Mouse (Mus musculus) MEL (cell line): ENCODE results near the gene Paxx.

ENCODE experiments used
- CHD2 ChIP-seq: IDR thresholded peaks from 2 replicates; pipeline ENCODE4 v1.6.1; 2011; ENCODE audit warnings: low read length, improper control_type of control experiment
- EP300 ChIP-seq, 2 experiments: IDR thresholded peaks; 2 replicates each; pipeline ENCODE4 v1.6.1; 2011; ENCODE audit warnings: improper control_type of control experiment in 2 of 2, low read length in 2 of 2, low read depth in 1 of 2, mild to moderate bottlenecking in 1 of 2
- POLR2A ChIP-seq, 2 experiments: IDR thresholded peaks; 2 replicates each; pipeline ENCODE4 v1.6.1; 2011 to 2012; ENCODE audit warnings: low read length in 2 of 2, mild to moderate bottlenecking in 2 of 2, control low read depth in 1 of 2, improper control_type of control experiment in 1 of 2, low read depth in 1 of 2, moderate library complexity in 1 of 2; ENCODE audit not compliant: control insufficient read depth in 1 of 2, insufficient read depth in 1 of 2, poor library complexity in 1 of 2
- POLR2AphosphoS2 ChIP-seq: IDR thresholded peaks from 2 replicates; pipeline ENCODE4 v1.6.1; 2011; ENCODE audit warnings: low read length, improper control_type of control experiment
- POLR2AphosphoS5 ChIP-seq: IDR thresholded peaks from 2 replicates; pipeline ENCODE4 v1.6.1; 2012; ENCODE audit warnings: low read depth, borderline replicate concordance, mild to moderate bottlenecking, inconsistent platforms, low read length, moderate library complexity, mixed read lengths
- SIN3A ChIP-seq: IDR thresholded peaks from 2 replicates; pipeline ENCODE4 v1.6.1; 2012; ENCODE audit warnings: low read length, improper control_type of control experiment, inconsistent platforms
- UBTF ChIP-seq: IDR thresholded peaks from 2 replicates; pipeline ENCODE4 v1.6.1; 2012; ENCODE audit warnings: low read depth, mild to moderate bottlenecking, inconsistent platforms, low read length, improper control_type of control experiment, moderate library complexity, borderline replicate concordance; ENCODE audit not compliant: insufficient read depth
- USF1 ChIP-seq: IDR thresholded peaks from 2 replicates; pipeline ENCODE4 v1.6.1; 2014; ENCODE audit warnings: low read depth, mild to moderate bottlenecking, inconsistent platforms, low read length, improper control_type of control experiment, moderate library complexity
- ZC3H11A ChIP-seq: IDR thresholded peaks from 2 replicates; pipeline ENCODE4 v1.6.1; 2012; ENCODE audit warnings: low read depth, mild to moderate bottlenecking, inconsistent platforms, low read length, improper control_type of control experiment

DNA sequence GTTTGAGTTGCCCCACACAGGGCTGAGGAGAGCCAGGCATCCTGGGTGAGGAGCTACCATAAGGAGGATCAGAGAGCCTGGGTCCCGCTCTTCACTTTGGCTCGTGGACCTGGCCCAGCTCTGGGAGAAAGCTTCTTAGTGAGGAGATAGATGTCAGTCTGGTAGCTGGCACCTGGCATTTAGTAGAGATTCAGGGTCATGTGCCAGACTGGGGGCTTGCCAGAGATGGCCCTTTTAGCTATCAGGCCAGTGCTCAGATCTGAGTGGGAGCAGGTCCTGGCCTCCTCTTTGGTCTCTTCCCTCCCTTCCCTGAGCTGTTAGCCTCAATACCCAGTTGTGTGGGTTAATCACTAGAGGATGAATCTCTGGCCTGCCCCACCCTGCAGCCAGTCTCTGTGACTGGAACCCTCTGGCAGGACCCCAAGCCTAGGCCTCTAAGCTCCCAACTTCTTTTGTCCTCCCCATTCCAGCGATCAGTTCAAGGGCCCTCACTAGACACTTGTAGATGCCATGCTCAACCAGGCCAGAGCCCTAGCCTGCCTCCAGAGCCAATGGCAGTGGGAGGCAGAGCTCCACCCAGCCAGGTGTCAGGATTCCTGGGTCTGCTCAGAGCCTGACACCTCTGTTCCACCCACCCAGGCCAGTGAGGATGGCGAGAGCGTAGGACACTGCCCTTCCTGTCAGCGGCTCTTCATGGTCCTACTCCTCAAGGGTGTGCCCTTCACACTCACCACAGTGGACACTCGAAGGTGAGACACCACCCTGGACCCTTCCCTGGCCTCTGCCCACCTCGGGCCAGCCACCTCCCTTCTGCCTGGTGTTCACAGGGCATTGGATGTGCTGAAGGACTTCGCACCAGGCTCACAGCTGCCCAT lies 3.6 kb downstream of the Paxx start:
- no peak for TF ChIP-seq CHD2
- TF ChIP-seq ZC3H11A: no peak
- TF ChIP-seq EP300 (IDR thresholded peaks at IDR 0.05; ENCODE audit: low read depth in 1 of 2, low read length in 2 of 2): no peak
- no peak for TF ChIP-seq POLR2A (IDR thresholded peaks at IDR 0.05; ENCODE audit: control insufficient read depth in 1 of 2, insufficient read depth in 1 of 2, low read depth in 1 of 2, low read length in 2 of 2, poor library complexity in 1 of 2)
- TF ChIP-seq USF1: no peak
- no peak for TF ChIP-seq POLR2AphosphoS5
- no peak for TF ChIP-seq SIN3A
- no peak for TF ChIP-seq UBTF
- TF ChIP-seq POLR2AphosphoS2: no peak
